Mouse (Mus musculus): ENCODE data around the gene Dhx9. TPM values are rescaled to one million over a fixed set of nuclear protein-coding genes. Genes with fewer than 3 reads are reported as not detected.

Gene Dhx9
- polyA plus RNA-seq, 1 experiment from 2014 or later, result 21.2 TPM

- Histone ChIP-seq H3K4me3 (ENCODE audit: low read depth, low read length) (no peak overlapping the region), H3K4me2 (no peak overlapping the region), H3K9me3 (replicated peaks; ENCODE audit: control insufficient read depth, low read length) (no peaks in the 10 kb centered on the region), H3K9ac (ENCODE audit: low read depth, low read length) (no peak overlapping the region), H3K27me3 (ENCODE audit: control insufficient read depth, insufficient read depth, low read length) (no peaks in the 10 kb centered on the region), H3K36me3 (ENCODE audit: control insufficient read depth, insufficient read depth, low read length) (peaks cover 34% of the 10 kb centered on the region), H3K27ac (ENCODE audit: low read depth, low read length) (no peak overlapping the region), H3K4me1 (ENCODE audit: control insufficient read depth, insufficient read depth, low read length) (peaks cover 8% of the 10 kb centered on the region)
- no peak for ATAC-seq (replicated peaks; ENCODE audit: insufficient number of reproducible peaks, low FRiP score, low TSS enrichment)
- WGBS (ENCODE audit: insufficient replicate concordance), result 47% methylated on average over 1 of the region's 1 CpGs
Measured at GRCm38 (mm10) chr1:153480386-153481024, 7.0 kb downstream of the Dhx9 start.

- no peaks in the 10 kb centered on the region for H3K9me3 ChIP-seq (replicated peaks; ENCODE audit: control insufficient read depth, low read length)
- WGBS (ENCODE audit: insufficient replicate concordance), result 94% methylated on average over 1 of the region's 1 CpGs
- H3K9ac ChIP-seq (ENCODE audit: low read depth, low read length), result no peak overlapping the region
- H3K4me3 ChIP-seq (ENCODE audit: low read depth, low read length), result no peak overlapping the region
- no peak overlapping the region for H3K4me2 ChIP-seq
- H3K4me1 ChIP-seq (ENCODE audit: control insufficient read depth, insufficient read depth, low read length), result no peaks in the 10 kb centered on the region
- peaks cover 39% of the 10 kb centered on the region for H3K36me3 ChIP-seq (ENCODE audit: control insufficient read depth, insufficient read depth, low read length)
- no peak for ATAC-seq (replicated peaks; ENCODE audit: insufficient number of reproducible peaks, low FRiP score, low TSS enrichment)
- H3K27me3 ChIP-seq (ENCODE audit: control insufficient read depth, insufficient read depth, low read length), result no peaks in the 10 kb centered on the region
- H3K27ac ChIP-seq (ENCODE audit: low read depth, low read length), result no peak overlapping the region
Measured at GRCm38 (mm10) chr1:153479296-153479695, 8.2 kb downstream of the Dhx9 start.

- no peak overlapping the region for H3K4me3 ChIP-seq (ENCODE audit: low read depth, low read length)
- peaks cover 44% of the 10 kb centered on the region for H3K36me3 ChIP-seq (ENCODE audit: control insufficient read depth, insufficient read depth, low read length)
- no peak overlapping the region for H3K27ac ChIP-seq (ENCODE audit: low read depth, low read length)
- no peak for ATAC-seq (replicated peaks; ENCODE audit: insufficient number of reproducible peaks, low FRiP score, low TSS enrichment)
- no peaks in the 10 kb centered on the region for H3K27me3 ChIP-seq (ENCODE audit: control insufficient read depth, insufficient read depth, low read length)
- 85% methylated on average over 1 of the region's 1 CpGs for WGBS (ENCODE audit: insufficient replicate concordance)
- no peaks in the 10 kb centered on the region for H3K4me1 ChIP-seq (ENCODE audit: control insufficient read depth, insufficient read depth, low read length)
- no peaks in the 10 kb centered on the region for H3K9me3 ChIP-seq (replicated peaks; ENCODE audit: control insufficient read depth, low read length)
- no peak overlapping the region for H3K4me2 ChIP-seq
- no peak overlapping the region for H3K9ac ChIP-seq (ENCODE audit: low read depth, low read length)
Measured at GRCm38 (mm10) chr1:153461796-153462195, 25.7 kb downstream of the Dhx9 start.

GRCm38 (mm10) chr1:153456137-153456536 lies 31.3 kb downstream of the Dhx9 start:
- Histone ChIP-seq H3K4me1 (ENCODE audit: control insufficient read depth, insufficient read depth, low read length) (no peaks in the 10 kb centered on the region), H3K27ac (ENCODE audit: low read depth, low read length) (no peak overlapping the region), H3K9ac (ENCODE audit: low read depth, low read length) (no peak overlapping the region), H3K4me3 (ENCODE audit: low read depth, low read length) (no peak overlapping the region), H3K4me2 (no peak overlapping the region), H3K9me3 (replicated peaks; ENCODE audit: control insufficient read depth, low read length) (no peaks in the 10 kb centered on the region), H3K36me3 (ENCODE audit: control insufficient read depth, insufficient read depth, low read length) (peaks cover 30% of the 10 kb centered on the region), H3K27me3 (ENCODE audit: control insufficient read depth, insufficient read depth, low read length) (no peaks in the 10 kb centered on the region)
- 90% methylated on average over 5 of the region's 5 CpGs for WGBS (ENCODE audit: insufficient replicate concordance)
- ATAC-seq (replicated peaks; ENCODE audit: insufficient number of reproducible peaks, low FRiP score, low TSS enrichment), result no peak

- Histone ChIP-seq H3K27ac (ENCODE audit: low read depth, low read length) (no peak overlapping the region), H3K9ac (ENCODE audit: low read depth, low read length) (no peak overlapping the region), H3K27me3 (ENCODE audit: control insufficient read depth, insufficient read depth, low read length) (no peaks in the 10 kb centered on the region), H3K4me2 (no peak overlapping the region), H3K4me1 (ENCODE audit: control insufficient read depth, insufficient read depth, low read length) (no peaks in the 10 kb centered on the region), H3K36me3 (ENCODE audit: control insufficient read depth, insufficient read depth, low read length) (peaks cover 13% of the 10 kb centered on the region; the same call in 1 of the 2 replicates), H3K9me3 (replicated peaks; ENCODE audit: control insufficient read depth, low read length) (no peaks in the 10 kb centered on the region), H3K4me3 (ENCODE audit: low read depth, low read length) (no peak overlapping the region)
- WGBS (ENCODE audit: insufficient replicate concordance), result 90% methylated on average over 3 of the region's 3 CpGs
- ATAC-seq (replicated peaks; ENCODE audit: insufficient number of reproducible peaks, low FRiP score, low TSS enrichment), result no peak
Measured at GRCm38 (mm10) chr1:153453146-153453642, 34.3 kb downstream of the Dhx9 start.

GRCm38 (mm10) chr1:153451237-153452154 lies 36.0 kb downstream of the Dhx9 start:
- ATAC-seq (replicated peaks; ENCODE audit: insufficient number of reproducible peaks, low FRiP score, low TSS enrichment), result no peak
- Histone ChIP-seq H3K4me2 (no peak overlapping the region), H3K36me3 (ENCODE audit: control insufficient read depth, insufficient read depth, low read length) (peaks cover 8% of the 10 kb centered on the region; the same call in 1 of the 2 replicates), H3K9me3 (replicated peaks; ENCODE audit: control insufficient read depth, low read length) (no peaks in the 10 kb centered on the region), H3K27ac (ENCODE audit: low read depth, low read length) (no peak overlapping the region), H3K4me1 (ENCODE audit: control insufficient read depth, insufficient read depth, low read length) (no peaks in the 10 kb centered on the region), H3K27me3 (ENCODE audit: control insufficient read depth, insufficient read depth, low read length) (no peaks in the 10 kb centered on the region), H3K9ac (ENCODE audit: low read depth, low read length) (no peak overlapping the region), H3K4me3 (ENCODE audit: low read depth, low read length) (no peak overlapping the region)
- 68% methylated on average over 10 of the region's 10 CpGs for WGBS (ENCODE audit: insufficient replicate concordance)

GRCm38 (mm10) chr1:153446120-153446831 lies 41.2 kb downstream of the Dhx9 start:
- 92% methylated on average over 20 of the region's 20 CpGs for WGBS (ENCODE audit: insufficient replicate concordance)
- no peaks in the 10 kb centered on the region; the same call in 1 of the 2 replicates for H3K36me3 ChIP-seq (ENCODE audit: control insufficient read depth, insufficient read depth, low read length)
- no peak overlapping the region for H3K4me2 ChIP-seq
- no peak overlapping the region for H3K27ac ChIP-seq (ENCODE audit: low read depth, low read length)
- H3K9me3 ChIP-seq (replicated peaks; ENCODE audit: control insufficient read depth, low read length), result no peaks in the 10 kb centered on the region
- H3K4me3 ChIP-seq (ENCODE audit: low read depth, low read length), result no peak overlapping the region
- no peak overlapping the region for H3K9ac ChIP-seq (ENCODE audit: low read depth, low read length)
- no peaks in the 10 kb centered on the region for H3K27me3 ChIP-seq (ENCODE audit: control insufficient read depth, insufficient read depth, low read length)
- ATAC-seq (replicated peaks; ENCODE audit: insufficient number of reproducible peaks, low FRiP score, low TSS enrichment), result no peak
- no peaks in the 10 kb centered on the region for H3K4me1 ChIP-seq (ENCODE audit: control insufficient read depth, insufficient read depth, low read length)

GRCm38 (mm10) chr1:153443632-153444031 lies 43.8 kb downstream of the Dhx9 start:
- H3K9me3 ChIP-seq (replicated peaks; ENCODE audit: control insufficient read depth, low read length), result no peaks in the 10 kb centered on the region
- no peak overlapping the region for H3K27ac ChIP-seq (ENCODE audit: low read depth, low read length)
- no peak overlapping the region for H3K4me2 ChIP-seq
- no peak overlapping the region for H3K9ac ChIP-seq (ENCODE audit: low read depth, low read length)
- no peaks in the 10 kb centered on the region for H3K36me3 ChIP-seq (ENCODE audit: control insufficient read depth, insufficient read depth, low read length)
- 74% methylated on average over 4 of the region's 4 CpGs for WGBS (ENCODE audit: insufficient replicate concordance)
- no peaks in the 10 kb centered on the region for H3K4me1 ChIP-seq (ENCODE audit: control insufficient read depth, insufficient read depth, low read length)
- H3K4me3 ChIP-seq (ENCODE audit: low read depth, low read length), result no peak overlapping the region
- H3K27me3 ChIP-seq (ENCODE audit: control insufficient read depth, insufficient read depth, low read length), result no peaks in the 10 kb centered on the region
- no peak for ATAC-seq (replicated peaks; ENCODE audit: insufficient number of reproducible peaks, low FRiP score, low TSS enrichment)
